Mouse (Mus musculus): ENCODE data around the gene Ccer2. TPM values are rescaled to one million over a fixed set of nuclear protein-coding genes. Genes with fewer than 3 reads are reported as not detected.

Gene Ccer2
- polyA plus RNA-seq, 1 experiment from 2014 or later, result 0.58 TPM

Other genes starting within 250 kb of the Ccer2 start
- not detected in 2 replicates for gene Ifnl2, start 245.7 kb upstream of the Ccer2 start, polyA plus RNA-seq (2015; fragmentation: Nextera tagmentation; extraction: Ambion mirVana)
- not detected in 2 replicates for gene Ifnl3, start 233.3 kb upstream of the Ccer2 start, polyA plus RNA-seq (2015; fragmentation: Nextera tagmentation; extraction: Ambion mirVana)
- gene Sycn, start 215.3 kb upstream of the Ccer2 start, polyA plus RNA-seq (2015; fragmentation: Nextera tagmentation; extraction: Ambion mirVana), result not detected in 2 replicates
- gene Nccrp1, start 208.9 kb upstream of the Ccer2 start, polyA plus RNA-seq (2015; fragmentation: Nextera tagmentation; extraction: Ambion mirVana), result not detected in 2 replicates
- gene Samd4b, start 158.0 kb upstream of the Ccer2 start, polyA plus RNA-seq (2015; fragmentation: Nextera tagmentation; extraction: Ambion mirVana), result 20.0 and 25.7 TPM in 2 replicates
- 25.6 and 28.0 TPM in 2 replicates for gene Pak4, start 158.0 kb upstream of the Ccer2 start, polyA plus RNA-seq (2015; fragmentation: Nextera tagmentation; extraction: Ambion mirVana)
- gene Acp7, start 124.8 kb upstream of the Ccer2 start, polyA plus RNA-seq (2015; fragmentation: Nextera tagmentation; extraction: Ambion mirVana), result not detected in 2 replicates
- gene Fbxo27, start 63.3 kb upstream of the Ccer2 start, polyA plus RNA-seq (2015; fragmentation: Nextera tagmentation; extraction: Ambion mirVana), result 5.7 and 5.8 TPM in 2 replicates
- 3.3 and 4.0 TPM in 2 replicates for gene Fbxo17, start 39.4 kb upstream of the Ccer2 start, polyA plus RNA-seq (2015; fragmentation: Nextera tagmentation; extraction: Ambion mirVana)
- gene Mrps12, start 14.4 kb upstream of the Ccer2 start, polyA plus RNA-seq (2015; fragmentation: Nextera tagmentation; extraction: Ambion mirVana), result 108 and 112 TPM in 2 replicates
- 22.4 and 22.9 TPM in 2 replicates for gene Sars2, start 14.2 kb upstream of the Ccer2 start, polyA plus RNA-seq (2015; fragmentation: Nextera tagmentation; extraction: Ambion mirVana)
- 102 and 108 TPM in 2 replicates for gene Sirt2, start 10.6 kb downstream of the Ccer2 start, polyA plus RNA-seq (2015; fragmentation: Nextera tagmentation; extraction: Ambion mirVana)
- gene Nfkbib, start 11.3 kb downstream of the Ccer2 start, polyA plus RNA-seq (2015; fragmentation: Nextera tagmentation; extraction: Ambion mirVana), result 52.7 and 56.7 TPM in 2 replicates
- gene Rinl, start 32.8 kb downstream of the Ccer2 start, polyA plus RNA-seq (2015; fragmentation: Nextera tagmentation; extraction: Ambion mirVana), result 1.9 and 2.3 TPM in 2 replicates
- 238 and 239 TPM in 2 replicates for gene Hnrnpl, start 52.4 kb downstream of the Ccer2 start, polyA plus RNA-seq (2015; fragmentation: Nextera tagmentation; extraction: Ambion mirVana)
- gene Ech1, start 69.0 kb downstream of the Ccer2 start, polyA plus RNA-seq (2015; fragmentation: Nextera tagmentation; extraction: Ambion mirVana), result 69.4 and 71.6 TPM in 2 replicates
- gene Lgals4, start 77.7 kb downstream of the Ccer2 start, polyA plus RNA-seq (2015; fragmentation: Nextera tagmentation; extraction: Ambion mirVana), result 4.5 and 5.8 TPM in 2 replicates
- 8.5 and 9.8 TPM in 2 replicates for gene Lgals7, start 107.7 kb downstream of the Ccer2 start, polyA plus RNA-seq (2015; fragmentation: Nextera tagmentation; extraction: Ambion mirVana)
- gene Capn12, start 125.2 kb downstream of the Ccer2 start, polyA plus RNA-seq (2015; fragmentation: Nextera tagmentation; extraction: Ambion mirVana), result 0.62 and 0.70 TPM in 2 replicates
- 120 and 132 TPM in 2 replicates for gene Actn4, start 206.2 kb downstream of the Ccer2 start, polyA plus RNA-seq (2015; fragmentation: Nextera tagmentation; extraction: Ambion mirVana)
- gene Eif3k, start 225.7 kb downstream of the Ccer2 start, polyA plus RNA-seq (2015; fragmentation: Nextera tagmentation; extraction: Ambion mirVana), result 318 and 323 TPM in 2 replicates
- gene Map4k1, start 225.9 kb downstream of the Ccer2 start, polyA plus RNA-seq (2015; fragmentation: Nextera tagmentation; extraction: Ambion mirVana), result 4.5 and 5.0 TPM in 2 replicates

All from midbrain, embryonic 13.5 days (tissue).